Mouse (Mus musculus) midbrain, embryonic 16.5 days (tissue): ENCODE measurements at regions not wholly inside any gene's neighbourhood (a gene's known extent, or its start where the extent isn't known, plus 50 kb on each side); places are given as distances from the start of the nearest gene placed in this dataset.

Source experiments
- ATAC-seq: fragments of 200-750 bp; cut with Nextera tagmentation; 2 replicates; pipeline ENCODE4 v1.8.0; 2017; ENCODE audit warnings: moderate TSS enrichment
- H3K27ac ChIP-seq: fragments of 300-500 bp; sonication (generic); 2 replicates; pipeline ENCODE4 v1.5.1; 2014; ENCODE audit warnings: mild to moderate bottlenecking, low read length, mixed read lengths
- H3K27me3 ChIP-seq: fragments of 300-500 bp; sonication (generic); 2 replicates; pipeline ENCODE4 v1.6.1; 2014; ENCODE audit warnings: low read depth, low read length, mixed read lengths; ENCODE audit not compliant: control insufficient read depth, insufficient read depth
- H3K36me3 ChIP-seq: fragments of 300-500 bp; sonication (generic); 2 replicates; pipeline ENCODE4 v1.6.1; 2014; ENCODE audit warnings: mild to moderate bottlenecking, low read length, moderate library complexity, mixed read lengths; ENCODE audit not compliant: control insufficient read depth, insufficient read depth
- H3K4me1 ChIP-seq: fragments of 300-500 bp; sonication (generic); 2 replicates; pipeline ENCODE4 v1.6.1; 2014; ENCODE audit warnings: mild to moderate bottlenecking, low read length, mixed read lengths; ENCODE audit not compliant: control insufficient read depth, insufficient read depth
- H3K4me2 ChIP-seq: fragments of 300-500 bp; sonication (generic); 2 replicates; pipeline ENCODE4 v1.6.1; 2014; ENCODE audit warnings: mild to moderate bottlenecking, low read length, mixed read lengths
- H3K4me3 ChIP-seq: fragments of 300-500 bp; sonication (generic); 2 replicates; pipeline ENCODE4 v1.5.1; 2014; ENCODE audit warnings: low read depth, mild to moderate bottlenecking, low read length, moderate library complexity, mixed read lengths
- H3K9ac ChIP-seq: fragments of 300-500 bp; sonication (generic); 2 replicates; pipeline ENCODE4 v1.6.1; 2014; ENCODE audit warnings: low read depth, low read length, mixed read lengths
- H3K9me3 ChIP-seq: fragments of 300-500 bp; sonication (generic); replicated peaks from 2 replicates; pipeline ENCODE4 v1.6.1; 2014; ENCODE audit warnings: mild to moderate bottlenecking, low read length, mixed read lengths; ENCODE audit not compliant: control insufficient read depth, poor library complexity, severe bottlenecking
- WGBS: fragments of 180-500 bp; shearing (Covaris S2); extraction: QIAGEN DNeasy Blood & Tissue Kit; methylation state at CpG from one replicate; pipeline ENCODE4 v1.1.7; 2014; 5-methylcytosine and 5-hydroxymethylcytosine counted together

DNA sequence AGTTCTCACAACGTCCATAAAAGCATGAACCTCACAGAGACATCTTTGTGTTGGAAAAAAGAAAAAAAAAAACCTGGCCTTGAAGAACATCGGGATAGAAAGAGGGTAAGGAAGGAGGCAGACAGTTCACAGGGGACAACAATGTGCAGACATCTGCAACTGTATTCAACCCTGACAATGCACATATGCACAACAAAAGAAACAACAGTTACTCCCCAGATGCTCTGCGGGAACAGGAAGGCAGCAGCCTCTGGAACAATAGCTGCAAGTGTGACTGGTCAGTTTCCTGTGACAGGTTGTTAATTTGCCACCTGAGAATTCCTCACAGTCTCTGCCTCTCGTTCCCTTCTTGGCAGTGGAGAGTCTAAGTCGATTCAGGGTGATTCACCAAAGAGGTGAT lies 100.5 kb upstream of the Cnr1 start:
- Histone ChIP-seq H3K4me1 (no peaks in the 10 kb centered on the region), H3K9ac (no peak overlapping the region), H3K27ac (no peak overlapping the region), H3K9me3 (no peaks in the 10 kb centered on the region), H3K4me3 (no peak overlapping the region), H3K36me3 (no peaks in the 10 kb centered on the region), H3K4me2 (no peak overlapping the region), H3K27me3 (no peaks in the 10 kb centered on the region)
- ATAC-seq, result no peak
- WGBS, result 2% methylated on average over 5 of the region's 5 CpGs

DNA sequence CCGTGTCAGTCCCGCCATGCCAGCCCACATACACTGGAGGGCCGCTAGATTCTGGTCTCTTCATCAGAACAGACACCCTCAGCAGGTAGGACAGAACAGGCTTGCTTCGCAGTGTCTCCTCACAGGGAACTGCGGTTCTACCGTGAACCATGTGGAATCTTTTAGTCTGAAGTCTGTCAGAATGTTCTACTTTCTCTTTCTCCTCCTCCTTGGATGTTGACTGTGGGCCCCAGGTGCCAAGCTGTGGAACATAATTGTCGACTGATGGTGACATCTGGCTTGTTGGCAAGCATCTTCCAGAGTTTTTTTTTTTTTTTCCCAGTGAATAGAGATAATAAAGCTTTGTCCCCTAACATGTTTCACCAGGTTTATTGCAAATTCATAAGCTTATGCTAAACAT lies 91.3 kb upstream of the Cnr1 start:
- WGBS, result 77% methylated on average over 7 of the region's 7 CpGs
- no peak overlapping the region for H3K4me3 ChIP-seq
- no peaks in the 10 kb centered on the region for H3K27me3 ChIP-seq
- ATAC-seq, result no peak
- no peaks in the 10 kb centered on the region for H3K9me3 ChIP-seq
- H3K9ac ChIP-seq, result no peak overlapping the region
- H3K4me2 ChIP-seq, result no peak overlapping the region
- H3K36me3 ChIP-seq, result no peaks in the 10 kb centered on the region
- no peak overlapping the region for H3K27ac ChIP-seq
- H3K4me1 ChIP-seq, result no peaks in the 10 kb centered on the region

DNA sequence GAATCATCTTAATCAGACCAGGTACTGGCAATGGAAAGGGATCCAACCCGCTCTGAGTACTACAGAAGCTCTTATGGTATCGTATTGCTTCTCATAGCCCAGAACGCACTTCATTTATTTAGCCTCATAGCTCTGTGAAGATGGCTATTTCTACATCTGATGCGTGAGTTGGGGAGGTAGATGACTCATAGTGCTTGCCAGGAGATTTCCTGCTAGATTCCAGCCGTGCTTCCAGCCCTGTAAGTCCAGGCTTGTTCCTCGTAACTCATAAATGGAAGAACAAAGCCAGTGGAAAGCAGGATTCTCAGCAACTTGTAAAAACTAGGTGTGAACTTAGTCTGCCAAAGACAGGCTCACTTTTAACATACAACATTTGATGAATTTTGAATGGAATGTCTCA lies 86.0 kb upstream of the Cnr1 start:
- no peaks in the 10 kb centered on the region for H3K4me1 ChIP-seq
- no peak overlapping the region for H3K4me3 ChIP-seq
- H3K4me2 ChIP-seq, result no peak overlapping the region
- no peaks in the 10 kb centered on the region for H3K36me3 ChIP-seq
- WGBS, result 95% methylated on average over 6 of the region's 6 CpGs
- ATAC-seq, result no peak
- no peak overlapping the region for H3K9ac ChIP-seq
- H3K27me3 ChIP-seq, result no peaks in the 10 kb centered on the region
- H3K9me3 ChIP-seq, result no peaks in the 10 kb centered on the region
- H3K27ac ChIP-seq, result no peak overlapping the region

DNA sequence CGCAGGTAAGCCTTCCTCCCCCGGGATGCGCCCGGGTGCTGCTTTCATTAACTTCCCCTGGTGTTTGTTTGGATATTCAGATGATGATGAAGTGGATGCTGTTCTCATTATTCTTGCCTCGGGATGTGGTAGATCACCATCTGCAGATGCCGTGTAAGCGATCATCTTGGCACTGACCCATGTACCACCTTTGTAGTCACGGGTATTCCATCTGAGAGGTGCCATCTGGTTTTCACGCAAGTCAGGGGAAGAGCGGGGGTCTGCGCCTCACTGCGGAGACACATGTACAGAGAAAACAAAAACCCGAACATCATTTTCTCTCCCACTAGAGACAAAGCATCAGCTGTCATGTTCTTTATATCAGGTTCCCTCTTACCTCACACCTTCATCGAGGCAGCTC lies 84.3 kb upstream of the Cnr1 start:
- WGBS, result 60% methylated on average over 14 of the region's 14 CpGs
- no peaks in the 10 kb centered on the region for H3K27me3 ChIP-seq
- no peak overlapping the region for H3K27ac ChIP-seq
- no peaks in the 10 kb centered on the region for H3K9me3 ChIP-seq
- no peak overlapping the region for H3K9ac ChIP-seq
- H3K4me1 ChIP-seq, result no peaks in the 10 kb centered on the region
- H3K36me3 ChIP-seq, result no peaks in the 10 kb centered on the region
- 0 out of 2 replicates have a peak overlapping the region, but pooled peaks have one; percentile 13 for H3K4me2 ChIP-seq
- no peak overlapping the region for H3K4me3 ChIP-seq
- ATAC-seq, result no peak

DNA sequence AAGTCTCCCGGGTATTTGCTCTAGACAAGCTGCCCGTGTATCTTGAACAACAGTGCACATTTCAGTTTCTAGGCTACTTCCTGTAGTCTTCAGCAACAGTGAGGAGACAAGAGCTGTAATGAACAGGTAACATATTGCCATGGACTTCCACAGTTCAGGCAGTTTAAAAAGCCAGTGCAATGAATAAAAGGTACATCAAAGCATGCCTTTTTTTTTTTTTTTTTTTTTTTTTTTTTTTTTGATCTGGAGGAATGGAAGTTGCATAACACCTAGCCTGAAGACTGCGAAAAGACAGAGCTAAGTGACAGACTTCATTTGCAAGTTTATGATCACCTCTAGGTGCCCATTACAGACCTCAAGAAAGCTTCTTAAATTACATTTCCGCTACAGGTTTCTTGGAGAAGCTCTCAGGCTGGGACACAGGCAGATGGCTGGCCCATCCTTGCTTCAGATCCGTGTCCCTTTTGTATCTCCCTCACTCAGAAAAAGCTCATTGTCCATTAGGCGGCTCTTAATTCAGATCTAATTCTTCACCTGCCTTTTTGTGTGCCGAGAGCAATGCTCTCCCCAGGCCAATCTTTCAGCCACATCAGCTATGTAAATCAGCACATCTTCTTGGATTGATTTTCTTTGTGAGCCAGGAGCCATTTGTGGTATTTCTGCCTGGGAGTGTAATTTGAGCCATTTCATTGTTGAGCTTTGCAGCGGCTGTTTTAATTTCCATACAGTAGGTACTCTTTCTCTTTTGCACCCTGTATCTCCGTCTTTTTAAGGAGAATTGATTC lies 78.6 kb upstream of the Cnr1 start:
- H3K9ac ChIP-seq, result peak overlapping the region; percentile 40; the same call in 1 of the 2 replicates
- peak; percentile 52; the same call in 1 of the 2 replicates for ATAC-seq
- peak overlapping the region; percentile 34 for H3K4me2 ChIP-seq
- 26% methylated on average over 9 of the region's 9 CpGs for WGBS
- no peaks in the 10 kb centered on the region for H3K36me3 ChIP-seq
- H3K4me1 ChIP-seq, result peaks cover 13% of the 10 kb centered on the region
- H3K27me3 ChIP-seq, result no peaks in the 10 kb centered on the region
- H3K27ac ChIP-seq, result peak overlapping the region; percentile 64
- no peak overlapping the region for H3K4me3 ChIP-seq
- H3K9me3 ChIP-seq, result no peaks in the 10 kb centered on the region

DNA sequence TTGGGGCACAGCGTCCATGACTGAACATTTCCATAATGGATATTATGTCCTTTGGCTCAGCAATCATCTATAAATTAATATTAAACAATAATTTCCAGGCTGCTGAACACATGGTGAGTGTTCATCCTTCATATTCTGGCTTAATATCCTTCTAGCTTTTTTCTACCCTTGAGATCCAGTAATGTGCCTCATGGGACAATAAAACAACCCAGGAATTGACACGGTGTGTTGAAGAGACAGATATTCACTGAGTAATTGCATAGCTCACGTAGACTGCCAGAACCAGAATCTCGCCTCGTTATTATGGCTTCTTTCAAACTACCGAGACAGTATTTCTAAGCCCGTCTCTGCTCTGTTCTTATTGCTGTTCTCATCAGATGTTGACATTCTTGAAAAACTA lies 74.1 kb upstream of the Cnr1 start:
- no peak for ATAC-seq
- no peak overlapping the region for H3K4me3 ChIP-seq
- no peaks in the 10 kb centered on the region for H3K9me3 ChIP-seq
- 55% methylated on average over 7 of the region's 7 CpGs for WGBS
- peaks cover 13% of the 10 kb centered on the region for H3K4me1 ChIP-seq
- H3K4me2 ChIP-seq, result no peak overlapping the region
- no peak overlapping the region for H3K9ac ChIP-seq
- H3K27ac ChIP-seq, result no peak overlapping the region
- no peaks in the 10 kb centered on the region for H3K27me3 ChIP-seq
- H3K36me3 ChIP-seq, result no peaks in the 10 kb centered on the region

DNA sequence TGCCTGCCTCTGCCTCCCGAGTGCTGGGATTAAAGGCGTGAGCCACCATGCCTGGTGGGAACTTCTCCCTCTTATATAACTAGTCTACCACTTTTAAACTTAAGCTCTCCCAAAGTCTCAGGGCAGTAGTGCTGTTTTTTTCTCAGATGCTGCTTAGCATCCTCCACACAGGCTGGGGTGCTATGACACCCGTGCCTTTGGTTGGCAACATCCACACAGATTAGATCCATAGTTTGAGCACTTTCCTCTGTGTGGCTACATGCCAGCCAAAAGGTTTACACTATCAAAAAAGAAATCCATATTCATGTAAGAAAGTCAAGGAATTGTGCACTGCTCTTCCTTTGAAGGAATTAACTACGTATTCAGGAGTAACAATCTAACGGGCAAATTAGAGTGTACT lies 72.1 kb upstream of the Cnr1 start:
- Histone ChIP-seq H3K27ac (no peak overlapping the region), H3K4me3 (no peak overlapping the region), H3K4me1 (0 out of 2 replicates have a peak, but pooled peaks cover 2% of the 10 kb centered on the region), H3K36me3 (no peaks in the 10 kb centered on the region), H3K9ac (no peak overlapping the region), H3K9me3 (no peaks in the 10 kb centered on the region), H3K4me2 (no peak overlapping the region), H3K27me3 (no peaks in the 10 kb centered on the region)
- 85% methylated on average over 5 of the region's 5 CpGs for WGBS
- ATAC-seq, result no peak

DNA sequence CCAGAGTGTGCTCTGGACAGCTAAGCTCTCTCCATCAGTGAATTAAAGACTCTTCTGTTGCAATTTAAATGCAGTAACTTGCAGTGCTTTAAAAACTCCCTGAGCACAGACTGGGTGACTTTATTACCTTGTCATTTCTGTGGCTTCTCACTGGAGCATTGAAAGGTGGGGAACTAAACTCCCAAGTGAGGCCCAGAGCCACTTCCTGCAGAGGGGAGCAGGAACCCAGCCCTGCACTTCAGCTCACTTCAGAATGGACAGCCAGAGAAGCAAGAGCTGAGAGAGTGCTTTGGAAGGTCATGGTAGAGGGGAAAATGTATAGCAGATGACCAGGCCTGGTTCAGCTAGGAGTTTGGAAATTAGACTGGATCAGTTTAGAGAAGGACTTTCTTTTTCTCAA lies 69.3 kb upstream of the Cnr1 start:
- Histone ChIP-seq H3K36me3 (no peaks in the 10 kb centered on the region), H3K4me3 (no peak overlapping the region), H3K9me3 (no peaks in the 10 kb centered on the region), H3K27me3 (no peaks in the 10 kb centered on the region), H3K27ac (no peak overlapping the region), H3K4me1 (no peaks in the 10 kb centered on the region), H3K9ac (no peak overlapping the region), H3K4me2 (no peak overlapping the region)
- ATAC-seq, result no peak

DNA sequence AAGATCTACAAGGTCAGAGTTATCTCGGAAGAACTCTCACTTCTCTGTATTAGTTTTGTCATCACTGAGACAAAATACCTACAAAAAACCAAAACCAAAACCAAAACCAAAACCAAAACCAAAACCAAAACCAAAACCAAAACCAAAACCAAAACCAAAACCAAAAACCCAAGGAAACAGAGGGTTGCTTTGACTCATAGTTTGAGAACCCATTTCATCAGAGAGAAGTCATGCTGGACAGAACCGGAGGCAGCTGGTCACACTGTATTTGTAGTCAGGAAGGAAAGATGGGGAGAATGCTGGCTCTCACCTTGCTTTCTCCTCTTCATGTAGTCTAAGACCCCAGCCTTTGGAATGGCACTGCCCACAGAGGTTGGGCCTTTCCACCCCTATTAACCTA lies 57.3 kb upstream of the Cnr1 start:
- no peak overlapping the region for H3K4me3 ChIP-seq
- H3K9ac ChIP-seq, result no peak overlapping the region
- WGBS, result 94% methylated on average over 2 of the region's 2 CpGs
- H3K4me2 ChIP-seq, result no peak overlapping the region
- no peaks in the 10 kb centered on the region for H3K4me1 ChIP-seq
- H3K36me3 ChIP-seq, result no peaks in the 10 kb centered on the region
- no peaks in the 10 kb centered on the region for H3K27me3 ChIP-seq
- ATAC-seq, result no peak
- no peak overlapping the region for H3K27ac ChIP-seq
- H3K9me3 ChIP-seq, result no peaks in the 10 kb centered on the region
